Mouse (Mus musculus): ENCODE measurements around the gene Ralgapa1.
A peak's percentile ranks its signal among the peaks of the same experiment; 100 is the strongest.
"Not testable (repeated sequence)": the region's sequence is repeated elsewhere in the genome, so short reads cannot be mapped to it uniquely, and the experiment has no call there.

The Ralgapa1 gene

DNA sequence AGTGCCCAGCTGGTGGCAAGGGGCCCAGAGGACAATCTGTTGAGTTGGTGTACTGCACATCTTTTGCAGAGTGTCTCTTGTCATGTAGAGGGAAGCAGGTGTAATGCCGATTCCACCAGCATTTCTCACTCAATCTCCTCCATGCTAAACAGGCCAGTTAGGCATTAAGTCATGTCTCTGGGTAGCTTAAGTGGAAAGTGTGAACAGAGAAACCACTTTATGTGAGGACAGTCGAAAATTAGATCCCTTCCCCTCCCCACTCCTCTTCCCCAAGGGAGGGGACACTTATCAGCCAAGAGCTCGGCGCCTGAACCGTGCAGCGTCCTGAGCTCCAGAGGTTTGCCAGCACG, 222.5 kb downstream of the Ralgapa1 start:
- DNase-seq: no peak

DNA sequence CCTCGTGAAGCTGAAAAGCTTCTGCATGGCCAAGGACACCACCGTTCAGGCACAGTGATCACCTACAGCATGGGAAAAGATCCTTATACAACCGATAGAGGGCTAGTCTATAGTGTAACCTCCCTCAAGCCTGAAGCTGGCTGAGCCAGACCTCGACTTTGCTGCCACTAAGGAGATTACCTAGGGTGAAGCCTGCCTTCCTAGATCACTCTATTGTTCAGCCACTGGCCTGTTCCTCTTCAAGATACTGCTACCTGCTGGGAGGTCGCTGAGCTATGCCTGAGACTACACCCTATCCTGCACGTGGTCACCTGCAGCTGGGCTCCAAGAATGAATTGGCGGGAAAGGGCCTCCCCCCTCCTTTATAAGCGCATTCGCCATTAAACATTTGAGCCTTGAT, 234.0 kb downstream of the Ralgapa1 start:
- DNase-seq: not testable (repeated sequence)

- DNase-seq: no peak
Measured at GRCm38 (mm10) chr12:55573794-55574193, 247.2 kb downstream of the Ralgapa1 start.

GRCm38 (mm10) chr12:55573089-55573488, 247.9 kb downstream of the Ralgapa1 start:
- no peak for DNase-seq

DNA sequence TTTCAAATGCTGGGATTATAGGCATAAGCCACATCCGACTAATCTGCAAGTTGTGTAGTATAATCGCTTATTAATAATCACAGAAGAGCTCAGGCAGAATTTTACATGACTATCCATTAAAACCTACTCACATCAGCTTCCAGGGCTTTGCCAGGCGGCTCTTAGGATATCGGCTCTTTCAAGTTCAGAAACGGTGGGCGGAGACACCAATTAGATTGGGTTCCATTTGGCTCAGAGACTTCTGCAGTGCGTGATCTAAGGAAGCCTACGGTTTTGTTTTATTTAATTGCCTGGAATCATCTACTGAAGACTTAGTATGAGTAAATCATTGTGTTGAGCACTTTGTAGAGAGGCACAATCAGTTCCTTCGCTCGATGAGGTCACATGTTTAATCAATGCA, 249.3 kb downstream of the Ralgapa1 start:
- DNase-seq: no peak

- DNase-seq: no peak
Measured at GRCm38 (mm10) chr12:55571181-55571580, 249.8 kb downstream of the Ralgapa1 start.

GRCm38 (mm10) chr12:55570646-55571045, 250.3 kb downstream of the Ralgapa1 start:
- no peak for DNase-seq

DNA sequence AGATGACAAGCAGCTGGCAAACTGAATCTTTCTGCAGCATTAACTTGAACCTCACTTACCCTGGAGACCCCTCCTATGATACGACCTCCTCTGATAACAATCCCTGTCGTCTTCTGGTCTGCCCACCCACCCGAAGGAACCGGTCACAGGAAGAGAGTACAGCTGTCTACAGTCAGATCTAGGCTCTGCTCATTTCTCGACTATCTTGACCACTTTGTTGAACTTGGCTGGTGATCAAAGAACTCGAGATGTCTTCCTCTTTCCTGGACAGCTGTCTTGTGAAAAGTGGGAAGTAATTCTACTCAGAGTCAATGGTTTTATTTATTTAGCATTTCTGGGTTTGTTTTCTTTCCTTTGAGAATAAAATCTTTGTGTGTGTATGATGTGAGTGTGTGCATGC, 251.3 kb downstream of the Ralgapa1 start:
- no peak for DNase-seq

DNA sequence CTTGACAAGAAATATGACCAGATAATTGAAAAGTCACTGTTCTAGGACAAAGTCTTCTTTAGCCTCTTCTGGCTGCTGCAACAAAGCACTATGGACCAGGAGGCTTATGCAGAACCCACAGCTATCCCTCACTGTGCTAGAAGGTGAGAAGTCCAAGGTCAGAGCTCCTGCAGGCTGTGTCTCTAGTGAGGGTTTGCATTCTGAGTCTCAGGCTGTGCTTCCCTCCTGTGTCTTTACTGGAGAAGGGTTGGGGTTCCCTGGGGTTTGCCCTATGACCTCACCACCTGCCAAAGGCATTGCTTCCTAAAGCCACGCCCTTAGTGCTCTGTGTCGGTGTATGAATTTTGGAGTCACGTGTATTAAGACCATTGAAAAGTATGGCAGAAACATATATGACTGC, 252.5 kb downstream of the Ralgapa1 start:
- no peak for DNase-seq

DNA sequence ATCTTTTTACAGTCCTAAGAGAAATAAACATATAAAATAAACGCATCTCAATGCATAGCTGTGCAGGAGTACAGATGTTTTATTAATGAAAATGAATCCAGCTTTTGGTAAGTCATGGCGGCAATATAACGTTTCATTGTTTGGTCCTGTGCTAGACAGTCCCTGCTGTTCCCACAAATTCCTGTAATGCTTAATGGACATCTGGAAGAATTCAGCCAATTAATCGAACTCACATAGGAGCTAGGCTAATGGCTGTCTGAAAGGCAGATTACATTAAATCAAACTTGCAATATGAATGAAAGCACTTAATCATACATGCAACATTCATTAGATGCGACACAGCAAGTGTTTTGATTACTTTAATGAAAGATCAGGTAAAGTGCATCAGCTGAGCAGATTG, 254.1 kb downstream of the Ralgapa1 start:
- no peak for DNase-seq

- DNase-seq: no peak
Measured at GRCm38 (mm10) chr12:55565867-55566266, 255.1 kb downstream of the Ralgapa1 start.

GRCm38 (mm10) chr12:55565206-55565605, 255.8 kb downstream of the Ralgapa1 start, which contains the start of gene Aldoart2:
Gene Aldoart2 (plus strand): TSS chr12:55565239.
- no peak for DNase-seq

GRCm38 (mm10) chr12:55564187-55564963, 256.6 kb downstream of the Ralgapa1 start:
- DNase-seq: no peak

DNA sequence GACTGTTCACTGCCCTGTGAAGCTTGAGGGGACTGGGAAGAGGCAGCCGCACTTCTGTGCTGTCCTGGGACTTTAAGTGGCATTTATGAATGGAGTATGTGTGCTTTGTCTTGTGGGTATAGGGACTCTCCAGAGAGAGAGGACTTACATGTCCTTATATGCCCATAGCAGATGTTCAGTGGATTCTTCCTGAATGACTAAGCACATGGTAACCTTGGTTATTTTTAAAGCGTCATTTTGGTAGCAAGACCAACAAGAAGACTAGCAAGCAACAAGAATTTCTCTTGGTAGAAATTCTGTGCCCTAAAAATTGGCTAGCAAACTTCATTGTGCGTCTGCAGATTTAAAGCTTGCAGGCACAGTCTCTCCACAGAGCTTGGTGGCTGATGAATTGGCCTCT, 257.2 kb downstream of the Ralgapa1 start:
- DNase-seq: no peak

DNA sequence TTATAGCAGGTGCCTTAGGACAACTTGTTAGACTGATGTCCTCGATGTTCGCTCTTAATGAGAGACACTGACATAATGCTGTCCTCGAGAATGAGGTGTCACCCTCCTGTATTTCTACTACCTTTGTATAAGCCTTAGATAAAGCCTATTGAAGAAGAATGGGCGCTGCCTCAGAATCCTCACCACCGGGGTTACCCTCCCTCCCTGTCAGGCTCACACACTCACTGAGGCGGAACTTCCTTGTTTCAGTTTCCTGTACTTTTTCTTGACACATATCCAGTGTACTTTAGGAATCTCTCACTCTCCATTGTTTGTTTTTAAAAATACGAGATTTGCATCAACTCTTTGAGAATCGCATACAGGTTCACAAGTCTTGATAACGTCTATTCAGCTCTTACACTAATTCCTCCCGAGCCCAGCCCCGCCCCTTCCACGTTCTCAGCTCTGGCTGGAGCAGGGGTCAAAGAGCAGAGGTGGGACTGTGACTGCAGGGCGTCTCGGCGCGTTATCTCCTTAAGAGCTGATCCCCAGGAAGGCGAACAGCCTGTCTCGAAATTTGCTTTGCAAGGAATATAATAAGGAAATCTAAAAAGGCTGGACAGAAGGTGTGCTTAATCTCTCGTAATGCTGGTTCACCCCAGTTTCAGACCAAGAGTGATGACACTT, 260.8 kb downstream of the Ralgapa1 start:
- peak; percentile 23 for DNase-seq

GRCm38 (mm10) chr12:55559184-55559855, 261.6 kb downstream of the Ralgapa1 start:
- no peak for DNase-seq

DNA sequence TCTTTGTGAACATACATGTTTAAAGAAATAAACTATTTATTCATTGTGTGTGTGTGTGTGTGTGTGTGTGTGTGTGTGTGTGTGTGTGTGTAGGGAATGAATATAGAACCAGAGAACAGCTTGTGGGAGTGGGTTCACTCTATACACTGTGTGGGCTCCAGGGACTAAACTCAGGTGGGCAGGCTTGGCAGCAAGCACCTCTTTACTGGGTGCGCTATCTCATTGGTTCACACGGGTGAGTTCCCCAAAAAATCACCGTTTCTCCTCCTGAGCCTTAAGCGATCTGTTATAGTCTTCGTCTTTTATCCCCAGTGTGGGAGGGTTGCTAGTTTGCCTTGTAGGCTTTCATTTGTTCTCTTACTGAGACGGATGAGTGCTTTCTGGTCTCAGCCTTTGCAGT, 263.1 kb downstream of the Ralgapa1 start:
- no peak for DNase-seq

- not testable (repeated sequence) for DNase-seq
Measured at GRCm38 (mm10) chr12:55554901-55555300, 266.1 kb downstream of the Ralgapa1 start.

All from kidney, adult 18-20 months (tissue).